Mouse (Mus musculus): ENCODE results near the gene 4930432M17Rik. TPM values are rescaled to one million over a fixed set of nuclear protein-coding genes. Genes with fewer than 3 reads are reported as not detected.

The 4930432M17Rik gene
- total and polyA plus RNA-seq, 3 experiments, result not detected

GRCm38 (mm10) chr3:121725651-121726050 is 55.1 kb downstream of the 4930432M17Rik start:
- in situ Hi-C loops (cut with MboI; ENCODE audit: low pct_ligation_motif_present, low pct_unique_long_range_greater_than_20kb, low sequenced_read_pairs), result loop anchor here (25.0 kb wide), 1 partner anchor 563 kb away; the partner anchor contains the start of gene Rwdd3
- dilution Hi-C loops (cut with MboI; ENCODE audit: extremely low pct_ligation_motif_present, extremely low pct_unique_long_range_greater_than_20kb, low sequenced_read_pairs), result no loop called here
- no peak overlapping the region for H3K27ac ChIP-seq (ENCODE audit: insufficient read depth, low read depth)
- no peak for DNase-seq (ENCODE audit: extremely low read depth)
- H3K36me3 ChIP-seq (replicated peaks in 1 of 2; ENCODE audit: control insufficient read depth in 1 of 2, insufficient read depth in 1 of 2, low read length in 1 of 2), result peaks cover 0 to 17% of the 10 kb centered on the region in 2 experiments
- H3K9ac ChIP-seq (ENCODE audit: insufficient read depth, low read depth), result no peak overlapping the region
- H3K27me3 ChIP-seq (replicated peaks), result no peaks in the 10 kb centered on the region
- H3K9me3 ChIP-seq (replicated peaks; ENCODE audit: low read length), result no peaks in the 10 kb centered on the region
- H3K4me2 ChIP-seq (ENCODE audit: insufficient read depth, low read depth, poor library complexity, severe bottlenecking), result no peak overlapping the region
- no peak overlapping the region for H3K4me3 ChIP-seq (replicated peaks in 1 of 3; ENCODE audit: low read depth in 2 of 3, low read length in 2 of 3, poor library complexity in 1 of 3)
- no peaks in the 10 kb centered on the region for H3K79me2 ChIP-seq (replicated peaks; ENCODE audit: control insufficient read depth, extremely low read depth, insufficient read depth, poor library complexity, severe bottlenecking)
- peaks cover 0 to 30% of the 10 kb centered on the region in 2 experiments; a peak in 2 of 4 replicates for H3K4me1 ChIP-seq (ENCODE audit: control insufficient read depth in 1 of 2, insufficient read depth in 2 of 2)
- TF ChIP-seq IRF4 (IDR thresholded peaks at IDR 0.05; ENCODE audit: low read depth, low read length) (no peak), TCF12 (IDR thresholded peaks at IDR 0.05; ENCODE audit: low read depth, low read length) (no peak), MYC (IDR thresholded peaks at IDR 0.05; ENCODE audit: low read depth, low read length) (no peak), JUN (IDR thresholded peaks at IDR 0.05; ENCODE audit: insufficient read depth, low read depth, low read length) (no peak), MXI1 (IDR thresholded peaks at IDR 0.05; ENCODE audit: low read depth, low read length) (no peak), KAT2A (IDR thresholded peaks at IDR 0.05; ENCODE audit: insufficient replicate concordance, low read length) (no peak), SIN3A (IDR thresholded peaks at IDR 0.05; ENCODE audit: low read length) (no peak), POLR2AphosphoS2 (IDR thresholded peaks at IDR 0.05; ENCODE audit: low read depth, low read length) (no peak)

- TF ChIP-seq E2F4 (IDR thresholded peaks at IDR 0.05; ENCODE audit: insufficient replicate concordance, low read depth, low read length) (no peak), EP300 (IDR thresholded peaks at IDR 0.05; ENCODE audit: low read length) (no peak)
- in situ Hi-C loops (cut with MboI; ENCODE audit: low pct_ligation_motif_present, low pct_unique_long_range_greater_than_20kb, low sequenced_read_pairs) (loop anchor here (25.0 kb wide), 1 partner anchor 567 kb away; the partner anchor contains the start of gene Rwdd3), dilution Hi-C loops (cut with MboI; ENCODE audit: extremely low pct_ligation_motif_present, extremely low pct_unique_long_range_greater_than_20kb, low sequenced_read_pairs) (no loop called here)
- no peak for DNase-seq (ENCODE audit: extremely low read depth)
- H3K9ac ChIP-seq (ENCODE audit: insufficient read depth, low read depth), result no peak overlapping the region
- no peak overlapping the region for H3K4me3 ChIP-seq (replicated peaks in 1 of 3; ENCODE audit: low read depth in 2 of 3, low read length in 2 of 3, poor library complexity in 1 of 3)
- H3K27me3 ChIP-seq (replicated peaks), result no peaks in the 10 kb centered on the region
- no peak overlapping the region for H3K4me2 ChIP-seq (ENCODE audit: insufficient read depth, low read depth, poor library complexity, severe bottlenecking)
- H3K4me1 ChIP-seq (ENCODE audit: control insufficient read depth in 1 of 2, insufficient read depth in 2 of 2), result no peaks in the 10 kb centered on the region
- peaks cover 0 to 30% of the 10 kb centered on the region in 2 experiments for H3K36me3 ChIP-seq (replicated peaks in 1 of 2; ENCODE audit: control insufficient read depth in 1 of 2, insufficient read depth in 1 of 2, low read length in 1 of 2)
- H3K27ac ChIP-seq (ENCODE audit: insufficient read depth, low read depth), result no peak overlapping the region
- no peaks in the 10 kb centered on the region for H3K79me2 ChIP-seq (replicated peaks; ENCODE audit: control insufficient read depth, extremely low read depth, insufficient read depth, poor library complexity, severe bottlenecking)
- H3K9me3 ChIP-seq (replicated peaks; ENCODE audit: low read length), result no peaks in the 10 kb centered on the region
Observed at GRCm38 (mm10) chr3:121729678-121730077, 59.1 kb downstream of the 4930432M17Rik start.

Other genes starting within 250 kb of the 4930432M17Rik start
- 9.5 and 12.5 TPM in 2 replicates for gene Cnn3, start 244.3 kb upstream of the 4930432M17Rik start, total RNA-seq (2012; rRNA removed)
- gene Cnn3, start 244.3 kb upstream of the 4930432M17Rik start, total RNA-seq (2014; rRNA removed), result 46.4 and 48.3 TPM in 2 replicates
- gene Cnn3, start 244.3 kb upstream of the 4930432M17Rik start, polyA plus RNA-seq (2012; ENCODE audit: insufficient read length, low read depth), result 50.4 and 58.5 TPM in 2 replicates
- not detected in 2 replicates for gene Slc44a3, start 138.4 kb upstream of the 4930432M17Rik start, total RNA-seq (2012; rRNA removed)
- not detected in 2 replicates for gene Slc44a3, start 138.4 kb upstream of the 4930432M17Rik start, total RNA-seq (2014; rRNA removed)
- gene Slc44a3, start 138.4 kb upstream of the 4930432M17Rik start, polyA plus RNA-seq (2012; ENCODE audit: insufficient read length, low read depth), result not detected in 2 replicates
- gene F3, start 52.8 kb downstream of the 4930432M17Rik start, total RNA-seq (2012; rRNA removed), result 0.34 and 0.55 TPM in 2 replicates
- gene F3, start 52.8 kb downstream of the 4930432M17Rik start, total RNA-seq (2014; rRNA removed), result 0.46 and 0.86 TPM in 2 replicates
- gene F3, start 52.8 kb downstream of the 4930432M17Rik start, polyA plus RNA-seq (2012; ENCODE audit: insufficient read length, low read depth), result 0.73 and 0.86 TPM in 2 replicates
- 52.3 and 65.9 TPM in 2 replicates for gene Abcd3, start 144.5 kb downstream of the 4930432M17Rik start, total RNA-seq (2012; rRNA removed)
- 53.5 and 56.5 TPM in 2 replicates for gene Abcd3, start 144.5 kb downstream of the 4930432M17Rik start, total RNA-seq (2014; rRNA removed)
- 53.8 and 54.1 TPM in 2 replicates for gene Abcd3, start 144.5 kb downstream of the 4930432M17Rik start, polyA plus RNA-seq (2012; ENCODE audit: insufficient read length, low read depth)

Measured in CH12.LX (cell line).